Mouse (Mus musculus) embryonic facial prominence, embryonic 11.5 days (tissue): ENCODE results near the gene Fam114a1. TPM values are rescaled to one million over a fixed set of nuclear protein-coding genes. Genes with fewer than 3 reads are reported as not detected.

ENCODE experiments used
- ATAC-seq: fragments of 200-750 bp; cut with Nextera tagmentation; replicated peaks from 2 replicates; pipeline ENCODE4 v1.8.0; 2017; ENCODE audit warnings: low read depth; ENCODE audit not compliant: insufficient number of reproducible peaks, low FRiP score, low TSS enrichment
- DNase-seq: peaks from one replicate; pipeline ENCODE4 v3.0.0-alpha.2; 2015; ENCODE audit warnings: low spot score
- H3K27ac ChIP-seq: fragments of 300-500 bp; sonication (generic); replicated peaks from 2 replicates; pipeline ENCODE4 v1.5.1; 2014; ENCODE audit warnings: mild to moderate bottlenecking, low read depth, low read length, control low read depth
- H3K27me3 ChIP-seq: fragments of 300-500 bp; sonication (generic); 2 replicates; pipeline ENCODE4 v1.6.1; 2014; ENCODE audit warnings: mild to moderate bottlenecking, low read length, moderate library complexity, mixed read lengths; ENCODE audit not compliant: control insufficient read depth, insufficient read depth
- H3K36me3 ChIP-seq: fragments of 300-500 bp; sonication (generic); replicated peaks from 2 replicates; pipeline ENCODE4 v1.6.1; 2014; ENCODE audit warnings: low read depth, mild to moderate bottlenecking, low read length, moderate library complexity, mixed read lengths; ENCODE audit not compliant: control insufficient read depth, insufficient read depth
- H3K4me1 ChIP-seq: fragments of 300-500 bp; sonication (generic); 2 replicates; pipeline ENCODE4 v1.6.1; 2014; ENCODE audit warnings: low read length, mixed read lengths; ENCODE audit not compliant: control insufficient read depth, insufficient read depth
- H3K4me2 ChIP-seq: fragments of 300-500 bp; sonication (generic); 2 replicates; pipeline ENCODE4 v1.6.1; 2014; ENCODE audit warnings: low read depth, mild to moderate bottlenecking, control low read depth, low read length, moderate library complexity
- H3K4me3 ChIP-seq: fragments of 300-500 bp; sonication (generic); 2 replicates; pipeline ENCODE4 v1.5.1; 2014; ENCODE audit warnings: low read depth, low read length, control low read depth
- H3K9ac ChIP-seq: fragments of 300-500 bp; sonication (generic); replicated peaks from 2 replicates; pipeline ENCODE4 v1.6.1; 2014; ENCODE audit warnings: mild to moderate bottlenecking, control low read depth, low read length
- H3K9me3 ChIP-seq: fragments of 300-500 bp; sonication (generic); replicated peaks from 2 replicates; pipeline ENCODE4 v1.6.1; 2016; ENCODE audit warnings: mild to moderate bottlenecking, low read length, inconsistent platforms, mixed read lengths; ENCODE audit not compliant: control insufficient read depth
- WGBS: fragments of 180-500 bp; shearing (Covaris S2); extraction: QIAGEN DNeasy Blood & Tissue Kit; methylation state at CpG from one replicate; pipeline ENCODE4 v1.1.7; 2014; 5-methylcytosine and 5-hydroxymethylcytosine counted together
- polyA plus RNA-seq: library from polyadenylated mRNA; unstranded; fragments of >200 nt; fragmentation: Nextera tagmentation; extraction: Ambion mirVana; gene quantifications from 2 replicates; pipeline ENCODE4 v1.2.1, GENCODE M21; 2014

Fam114a1 gene
- polyA plus RNA-seq, 1 experiment from 2014 or later: 16.1 TPM

GRCm38 (mm10) chr5:65068166-65068565 lies 98.3 kb downstream of the Fam114a1 start:
- Histone ChIP-seq H3K4me1 (no peaks in the 10 kb centered on the region), H3K9me3 (no peaks in the 10 kb centered on the region), H3K4me3 (no peak overlapping the region), H3K27ac (no peak overlapping the region), H3K4me2 (no peak overlapping the region), H3K9ac (no peak overlapping the region), H3K36me3 (no peaks in the 10 kb centered on the region), H3K27me3 (no peaks in the 10 kb centered on the region)
- ATAC-seq: no peak
- WGBS: 86% methylated on average over 6 of the region's 6 CpGs
- DNase-seq: no peak

GRCm38 (mm10) chr5:65069872-65070271 lies 100.0 kb downstream of the Fam114a1 start:
- ATAC-seq (no peak), DNase-seq (no peak)
- H3K27ac ChIP-seq: no peak overlapping the region
- H3K9ac ChIP-seq: no peak overlapping the region
- no peaks in the 10 kb centered on the region for H3K9me3 ChIP-seq
- H3K27me3 ChIP-seq: no peaks in the 10 kb centered on the region
- no peaks in the 10 kb centered on the region for H3K36me3 ChIP-seq
- no peak overlapping the region for H3K4me3 ChIP-seq
- no peaks in the 10 kb centered on the region for H3K4me1 ChIP-seq
- H3K4me2 ChIP-seq: no peak overlapping the region
- 67% methylated on average over 11 of the region's 11 CpGs for WGBS

DNA sequence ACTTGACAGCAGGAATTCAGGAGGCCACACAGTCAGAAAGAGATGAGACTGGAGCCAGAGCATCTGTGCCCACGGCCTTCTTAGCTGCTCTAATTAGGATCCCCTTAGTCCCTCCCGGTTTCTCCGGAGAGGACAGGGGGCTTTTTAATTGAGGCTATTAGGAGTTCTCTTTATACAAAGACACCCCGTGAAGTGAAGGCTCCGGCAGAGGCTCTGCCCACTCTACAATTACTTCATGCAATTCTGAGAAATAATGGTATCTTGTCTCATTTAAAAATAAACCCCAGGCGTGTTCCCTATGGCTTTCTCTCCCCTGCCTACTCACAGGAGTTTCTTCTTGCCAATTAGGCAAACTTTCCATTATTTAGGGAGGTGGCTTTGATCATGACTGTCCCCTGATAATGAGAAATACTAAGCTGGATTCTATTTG lies 101.8 kb downstream of the Fam114a1 start:
- DNase-seq (no peak), ATAC-seq (0 out of 2 replicates have a peak, but pooled peaks have one; percentile 18)
- Histone ChIP-seq H3K4me3 (no peak overlapping the region), H3K27ac (no peak overlapping the region), H3K4me2 (no peak overlapping the region), H3K9ac (no peak overlapping the region), H3K4me1 (no peaks in the 10 kb centered on the region), H3K27me3 (no peaks in the 10 kb centered on the region), H3K9me3 (no peaks in the 10 kb centered on the region), H3K36me3 (no peaks in the 10 kb centered on the region)
- WGBS: 25% methylated on average over 6 of the region's 6 CpGs

DNA sequence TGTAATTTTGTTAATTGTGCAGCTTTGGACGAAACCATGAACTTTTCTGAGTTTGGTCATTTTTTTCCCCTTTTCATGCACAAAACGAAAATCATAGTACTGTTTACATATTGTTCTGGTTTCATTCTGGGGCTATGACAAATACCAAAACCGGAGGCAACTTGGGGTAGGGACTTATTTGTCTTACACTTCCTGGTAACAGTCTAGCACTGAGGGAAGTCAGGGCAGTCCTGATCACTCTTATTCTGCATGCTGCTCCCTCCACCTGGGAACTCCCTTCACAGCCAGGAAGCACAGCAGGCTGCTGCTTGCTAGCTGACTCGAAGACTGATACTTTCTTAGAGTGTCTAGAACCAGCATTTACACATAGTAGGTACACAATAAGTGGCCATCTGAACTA lies 103.4 kb downstream of the Fam114a1 start:
- Histone ChIP-seq H3K27ac (no peak overlapping the region), H3K9ac (no peak overlapping the region), H3K4me3 (no peak overlapping the region), H3K4me2 (no peak overlapping the region), H3K36me3 (no peaks in the 10 kb centered on the region), H3K4me1 (no peaks in the 10 kb centered on the region), H3K27me3 (no peaks in the 10 kb centered on the region), H3K9me3 (no peaks in the 10 kb centered on the region)
- no peak for DNase-seq
- 69% methylated on average over 4 of the region's 4 CpGs for WGBS
- no peak for ATAC-seq

DNA sequence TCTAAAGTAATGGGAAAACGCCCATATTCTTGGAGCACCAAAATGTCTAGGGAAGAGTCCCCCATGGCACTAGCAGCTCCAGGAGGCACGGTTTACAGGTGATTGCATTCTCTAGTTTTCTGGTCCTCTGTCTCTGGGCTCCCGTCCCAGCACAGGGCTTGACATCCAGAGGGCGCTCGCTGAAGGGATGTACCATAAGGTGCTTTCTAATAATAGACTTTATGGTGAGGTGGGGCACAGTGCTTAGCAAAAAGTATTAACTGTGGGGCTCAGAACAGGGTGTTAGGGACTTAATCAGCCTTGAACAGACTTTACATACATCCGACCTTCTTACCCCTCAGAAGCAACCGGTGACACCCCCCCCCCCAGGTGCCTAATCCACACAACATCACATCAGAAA lies 104.8 kb downstream of the Fam114a1 start:
- Histone ChIP-seq H3K9ac (no peak overlapping the region), H3K9me3 (no peaks in the 10 kb centered on the region), H3K27ac (no peak overlapping the region), H3K4me1 (no peaks in the 10 kb centered on the region), H3K4me2 (no peak overlapping the region), H3K36me3 (no peaks in the 10 kb centered on the region), H3K27me3 (no peaks in the 10 kb centered on the region), H3K4me3 (no peak overlapping the region)
- DNase-seq: no peak
- WGBS: 59% methylated on average over 7 of the region's 7 CpGs
- ATAC-seq: no peak

- ATAC-seq (no peak), DNase-seq (no peak)
Measured at GRCm38 (mm10) chr5:65076087-65076486, 106.2 kb downstream of the Fam114a1 start.

DNA sequence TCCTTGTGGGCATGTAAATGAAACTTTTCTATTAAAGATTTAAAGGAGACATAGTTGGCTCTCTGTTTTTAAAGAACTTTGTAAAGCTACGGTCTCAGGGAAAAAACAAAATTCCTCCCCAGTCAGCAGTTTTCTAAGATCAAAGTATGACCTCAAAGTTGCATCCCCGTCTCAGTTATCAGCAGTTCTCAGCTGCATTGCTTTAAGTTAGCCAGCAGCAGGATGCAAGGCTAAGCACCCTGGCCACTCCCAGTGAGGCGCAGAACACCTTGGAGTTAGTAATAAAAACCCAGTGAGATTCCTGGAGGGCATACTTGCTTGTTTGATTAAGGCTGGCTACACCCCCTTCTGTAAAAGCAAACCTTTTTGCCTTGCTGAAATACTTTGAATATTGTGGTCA lies 106.9 kb downstream of the Fam114a1 start:
- Histone ChIP-seq H3K27me3 (no peaks in the 10 kb centered on the region), H3K4me3 (no peak overlapping the region), H3K27ac (no peak overlapping the region), H3K9me3 (no peaks in the 10 kb centered on the region), H3K9ac (no peak overlapping the region), H3K4me1 (no peaks in the 10 kb centered on the region), H3K36me3 (no peaks in the 10 kb centered on the region), H3K4me2 (no peak overlapping the region)
- WGBS: 46% methylated on average over 3 of the region's 3 CpGs
- ATAC-seq (no peak), DNase-seq (no peak)

More at GRCm38 (mm10) chr5:65076087-65076486, 106.2 kb downstream of the Fam114a1 start:
- H3K27me3 ChIP-seq: no peaks in the 10 kb centered on the region
- H3K4me3 ChIP-seq: no peak overlapping the region
- no peaks in the 10 kb centered on the region for H3K4me1 ChIP-seq
- no peak overlapping the region for H3K27ac ChIP-seq
- H3K9ac ChIP-seq: no peak overlapping the region
- no peaks in the 10 kb centered on the region for H3K36me3 ChIP-seq
- H3K4me2 ChIP-seq: no peak overlapping the region
- H3K9me3 ChIP-seq: no peaks in the 10 kb centered on the region
- 73% methylated on average over 2 of the region's 2 CpGs for WGBS

DNA sequence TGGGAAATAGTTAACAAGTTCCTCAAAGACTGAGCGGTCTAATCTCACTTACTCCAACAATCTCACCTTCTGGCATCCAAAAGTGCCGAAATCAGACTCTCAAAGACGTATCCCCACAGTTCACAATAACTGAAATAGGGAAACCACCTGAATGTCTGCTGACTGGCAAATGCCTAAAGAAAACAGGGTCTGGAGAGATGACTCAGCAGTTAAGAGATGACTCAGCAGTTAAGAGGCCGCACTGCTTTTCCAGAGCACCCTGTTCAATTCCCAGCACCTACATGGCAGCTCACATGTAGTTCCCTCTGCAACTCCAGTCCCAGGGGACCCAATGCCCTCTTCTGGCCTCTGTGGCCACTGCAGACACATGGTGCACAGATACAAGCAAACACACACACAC lies 108.2 kb downstream of the Fam114a1 start:
- H3K4me1 ChIP-seq: no peaks in the 10 kb centered on the region
- 88% methylated on average over 4 of the region's 4 CpGs for WGBS
- DNase-seq (no peak), ATAC-seq (no peak)
- no peaks in the 10 kb centered on the region for H3K36me3 ChIP-seq
- H3K9ac ChIP-seq: no peak overlapping the region
- H3K4me3 ChIP-seq: no peak overlapping the region
- no peak overlapping the region for H3K4me2 ChIP-seq
- no peaks in the 10 kb centered on the region for H3K9me3 ChIP-seq
- H3K27me3 ChIP-seq: no peaks in the 10 kb centered on the region
- H3K27ac ChIP-seq: no peak overlapping the region
